Mouse (Mus musculus) splenic B cell, adult 2 months (primary cell): ENCODE measurements around the gene Rph3a.
"Not testable (repeated sequence)": the region's sequence is repeated elsewhere in the genome, so short reads cannot be mapped to it uniquely, and the experiment has no call there.

Experiments used
- DNase-seq: peaks from one replicate; pipeline ENCODE4 v3.0.0-alpha.2; 2011; ENCODE audit warnings: low read depth, low spot score
- H3K27me3 ChIP-seq: 2 replicates; pipeline ENCODE4 v1.6.1; 2012; ENCODE audit warnings: mild to moderate bottlenecking, low read length, moderate library complexity, mixed read lengths; ENCODE audit not compliant: control insufficient read depth, poor library complexity, insufficient read depth, severe bottlenecking
- H3K36me3 ChIP-seq: 2 replicates; pipeline ENCODE4 v1.6.1; 2012; ENCODE audit warnings: mild to moderate bottlenecking, low read length, moderate library complexity, mixed read lengths; ENCODE audit not compliant: control insufficient read depth, poor library complexity, insufficient read depth, severe bottlenecking

Rph3a gene

DNA sequence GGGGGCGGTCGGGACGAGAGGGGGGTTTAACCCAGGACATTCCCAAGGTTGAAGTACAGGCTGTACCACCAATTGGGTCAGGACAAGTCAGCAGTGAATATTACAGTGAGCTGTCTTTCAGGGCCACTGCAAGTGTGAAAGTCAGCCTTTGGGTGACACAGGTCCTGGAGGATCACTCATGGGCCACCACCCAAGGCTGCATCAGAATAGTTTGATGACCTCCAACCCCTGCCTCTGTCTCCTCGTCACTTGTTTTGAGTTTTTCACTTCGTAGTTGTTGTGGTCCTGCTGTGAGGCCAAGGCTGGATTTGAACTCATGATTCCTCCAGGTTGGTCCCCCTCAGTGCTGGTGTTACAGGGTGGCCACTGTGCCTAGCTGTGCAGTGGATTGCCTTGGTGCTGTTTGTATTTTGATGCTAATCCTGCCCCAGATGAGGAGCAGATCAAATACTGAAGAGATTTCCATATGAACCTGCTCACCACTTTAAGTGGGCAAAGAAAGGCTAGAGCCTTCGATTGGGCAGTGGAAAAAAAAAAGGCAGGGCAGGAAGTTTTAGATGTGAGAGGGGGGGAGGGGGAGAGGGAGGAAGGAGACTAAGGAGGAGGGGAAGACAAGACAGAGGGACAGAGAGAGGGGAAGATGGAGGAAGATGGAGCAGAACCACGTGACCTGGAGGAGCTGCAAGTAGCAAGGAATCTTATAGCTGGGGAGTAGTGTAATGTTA lies 101.5 kb downstream of the Rph3a start:
- Histone ChIP-seq H3K36me3 (no peaks in the 10 kb centered on the region), H3K27me3 (no peaks in the 10 kb centered on the region)
- no peak for DNase-seq

DNA sequence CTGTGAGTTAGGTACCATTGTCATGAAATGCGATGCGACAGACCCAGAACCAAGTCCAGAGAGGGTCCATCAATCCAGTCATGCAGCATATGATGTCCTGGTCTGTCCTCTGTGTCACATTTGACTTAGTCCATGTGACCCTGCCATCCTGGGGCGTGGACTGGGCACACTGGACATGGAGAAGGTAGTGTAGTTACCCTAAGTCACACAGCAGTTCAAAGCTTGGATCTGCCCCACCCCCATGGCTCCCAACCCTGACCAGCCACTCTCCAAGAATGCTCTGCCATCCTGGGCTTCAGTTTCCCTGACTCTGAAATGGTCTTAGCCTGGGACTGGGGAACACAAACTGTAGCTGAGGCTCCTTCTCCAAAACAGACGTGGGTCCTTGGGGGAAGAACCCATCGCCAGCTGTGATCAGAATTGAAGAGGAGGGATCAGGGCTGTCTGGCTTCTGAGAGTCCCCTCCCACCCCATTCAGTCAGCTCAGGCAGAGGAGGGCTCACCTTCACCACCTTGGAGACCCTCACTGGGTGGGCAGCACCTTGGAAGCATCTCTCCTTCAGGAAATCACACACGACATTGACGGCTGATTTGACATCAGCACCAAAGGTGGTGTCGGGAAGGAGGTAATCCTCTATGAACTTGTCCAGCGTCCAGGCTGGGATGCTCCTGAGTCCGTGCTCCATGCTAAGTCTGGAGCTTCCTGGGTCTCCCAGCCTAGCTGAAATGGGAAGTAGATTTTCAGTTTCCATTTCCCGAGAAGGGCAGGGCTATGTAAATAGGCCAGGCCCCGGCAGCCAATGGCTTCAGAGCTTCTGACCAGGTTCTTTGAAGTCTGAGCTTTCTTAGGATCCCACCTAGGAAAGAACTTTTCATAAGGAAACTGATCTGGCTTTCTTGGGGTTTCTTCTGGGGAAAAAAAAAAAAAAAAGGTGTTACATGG lies 102.8 kb downstream of the Rph3a start, which contains the start of gene Oas1a:
Gene Oas1a, minus strand, starts transcription at position 731 of the 943 bp plus-strand sequence.
- H3K36me3 ChIP-seq, DNase-seq, H3K27me3 ChIP-seq: not testable (repeated sequence)

DNA sequence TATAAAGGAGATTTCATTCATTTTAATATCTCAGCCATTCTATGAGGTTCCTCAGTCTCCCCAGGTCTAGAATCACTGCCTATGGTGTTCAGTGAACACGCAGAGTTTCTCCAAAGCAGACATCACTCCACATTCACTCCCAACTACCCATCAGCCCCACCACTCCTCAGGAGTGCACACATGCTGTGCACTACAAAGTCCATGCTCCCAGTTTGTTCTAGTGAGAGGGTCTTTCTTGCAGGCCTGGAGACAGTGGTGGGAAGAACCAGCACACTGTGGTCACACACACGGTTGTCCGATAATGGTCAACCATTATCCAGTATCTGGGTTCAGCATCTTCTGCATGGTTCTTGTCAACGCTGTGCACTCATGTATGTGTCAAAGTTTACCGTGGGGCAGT lies 107.8 kb downstream of the Rph3a start:
- no peak for DNase-seq
- Histone ChIP-seq H3K36me3 (no peaks in the 10 kb centered on the region), H3K27me3 (no peaks in the 10 kb centered on the region)

DNA sequence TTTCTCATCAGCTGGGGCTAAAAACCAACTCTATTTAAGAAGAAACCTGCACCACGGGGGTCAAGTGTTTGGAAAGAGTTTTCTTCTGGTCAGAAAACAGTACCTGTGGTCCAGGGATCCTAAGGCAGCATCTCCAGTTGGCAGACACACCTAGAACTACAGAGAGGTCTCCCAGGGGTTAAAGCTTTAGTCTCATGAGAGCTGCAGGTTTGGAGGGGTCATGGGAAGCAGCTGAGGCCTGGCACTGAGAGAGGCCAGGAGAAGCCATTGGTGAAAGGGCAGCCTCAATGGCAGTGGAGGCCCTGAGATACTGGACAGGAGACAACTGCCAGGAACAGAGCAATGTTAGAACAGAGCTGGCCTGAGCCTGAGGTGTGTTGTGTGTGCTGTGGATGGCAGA lies 109.2 kb downstream of the Rph3a start:
- Histone ChIP-seq H3K27me3 (no peaks in the 10 kb centered on the region), H3K36me3 (no peaks in the 10 kb centered on the region)
- no peak for DNase-seq

DNA sequence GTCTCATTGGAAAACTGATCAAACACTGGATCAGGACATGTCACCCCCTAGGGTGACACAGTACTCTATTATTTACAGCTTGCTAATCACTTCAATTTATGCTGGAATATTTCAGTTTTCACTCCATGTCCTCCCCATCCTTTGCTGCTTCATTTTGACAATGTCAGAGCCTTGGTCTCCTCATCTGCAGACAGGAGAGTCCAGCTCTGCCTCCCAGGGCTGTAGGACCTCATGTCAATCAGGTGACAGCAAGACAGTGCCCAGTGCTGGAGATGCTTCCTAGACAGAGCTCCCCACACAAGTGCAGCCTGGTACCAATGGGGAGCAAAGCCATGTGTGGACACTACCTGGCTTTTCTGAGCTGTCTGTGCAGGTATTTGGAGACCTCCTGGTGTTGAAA lies 111.2 kb downstream of the Rph3a start:
- Histone ChIP-seq H3K27me3 (no peaks in the 10 kb centered on the region), H3K36me3 (no peaks in the 10 kb centered on the region)
- no peak for DNase-seq

DNA sequence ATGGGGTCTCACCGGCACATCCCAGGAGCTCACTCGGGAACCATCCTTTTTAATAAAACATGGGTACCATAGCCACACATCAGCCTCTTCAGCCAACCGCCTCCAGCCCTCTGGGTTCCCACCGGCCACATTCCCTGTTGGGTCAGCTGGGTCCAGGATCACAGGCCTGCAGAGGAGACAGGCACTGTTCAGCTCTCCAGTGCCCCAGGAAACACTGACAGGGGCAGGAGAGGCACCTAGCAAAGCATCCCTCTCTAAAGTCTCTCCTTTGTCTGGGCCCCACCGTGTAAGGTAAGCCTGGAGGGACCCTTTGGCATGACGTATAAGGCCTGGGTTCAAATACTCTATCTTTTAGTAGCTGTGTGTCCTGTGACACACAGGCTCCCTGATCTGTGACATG lies 111.6 kb downstream of the Rph3a start:
- H3K27me3 ChIP-seq: no peaks in the 10 kb centered on the region
- H3K36me3 ChIP-seq: no peaks in the 10 kb centered on the region
- DNase-seq: no peak

DNA sequence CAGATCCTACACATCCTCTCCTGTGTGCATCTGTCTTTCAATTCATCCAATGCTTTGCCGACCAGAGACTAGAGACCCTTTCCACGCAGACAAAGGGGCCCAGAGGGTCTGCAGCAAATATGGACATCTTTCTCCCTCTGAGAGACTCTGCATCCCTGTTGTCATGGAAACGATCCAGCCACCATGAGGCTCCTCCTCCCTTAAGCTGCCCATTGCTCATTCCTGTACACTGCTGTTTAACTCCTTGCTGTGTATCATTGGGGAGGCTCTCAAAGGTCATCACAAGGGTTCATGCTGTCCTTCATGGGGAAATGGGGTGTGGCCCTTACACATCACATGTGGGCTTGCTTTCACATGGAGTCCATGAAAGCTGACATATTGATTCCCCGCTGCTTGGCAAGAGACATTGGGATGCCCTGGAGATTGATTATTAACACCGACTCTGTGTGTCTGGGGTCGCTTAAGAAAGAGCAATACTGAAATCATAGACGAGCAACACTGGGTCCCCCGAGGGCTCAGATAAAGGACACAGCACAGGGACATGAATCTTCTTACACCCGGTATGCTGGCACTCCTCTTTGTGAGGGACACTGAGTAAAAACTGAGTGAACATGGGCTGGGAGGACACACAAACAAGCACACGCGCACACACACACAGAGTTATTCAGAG lies 114.5 kb downstream of the Rph3a start:
- DNase-seq: no peak
- Histone ChIP-seq H3K36me3 (no peaks in the 10 kb centered on the region), H3K27me3 (no peaks in the 10 kb centered on the region)

DNA sequence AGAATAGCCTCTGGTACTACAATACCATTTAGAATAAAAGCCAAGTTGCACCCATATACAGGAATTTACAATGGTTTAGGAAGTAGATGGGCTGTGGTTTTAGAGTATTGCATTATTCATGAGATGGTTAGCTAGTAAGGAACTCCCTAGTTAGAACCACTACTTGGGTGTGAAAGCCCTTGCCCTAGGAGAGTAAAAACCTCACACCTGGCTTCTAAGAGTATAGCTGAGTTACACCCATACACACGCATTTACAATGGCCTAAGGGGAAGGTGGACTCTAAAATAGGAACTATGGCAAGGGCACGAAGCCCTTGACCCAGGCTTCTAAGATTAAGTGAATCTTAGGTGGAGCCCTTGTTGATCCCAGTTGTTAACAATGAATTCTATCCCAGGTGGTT lies 115.2 kb downstream of the Rph3a start:
- H3K27me3 ChIP-seq, H3K36me3 ChIP-seq, DNase-seq: not testable (repeated sequence)

DNA sequence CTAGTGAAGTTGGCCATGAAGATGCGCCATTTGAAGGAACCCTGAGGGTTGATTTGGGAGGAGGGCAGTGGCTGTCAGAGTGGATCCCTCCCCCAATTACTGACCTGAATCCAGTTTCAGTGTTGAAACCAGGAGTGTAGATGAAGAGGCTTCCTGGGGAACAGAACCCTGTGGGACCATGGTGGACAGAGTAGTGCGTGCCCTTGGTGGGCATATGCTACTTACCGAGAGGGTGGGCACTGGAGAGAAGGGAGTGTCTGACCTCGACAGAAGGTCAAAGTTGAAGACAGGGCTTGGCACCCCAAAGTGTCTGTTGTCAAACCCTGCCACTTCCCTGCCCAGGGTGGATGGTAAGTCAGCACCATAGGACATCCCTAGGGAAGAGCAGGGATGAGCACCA lies 116.0 kb downstream of the Rph3a start:
- H3K27me3 ChIP-seq, H3K36me3 ChIP-seq, DNase-seq: not testable (repeated sequence)

DNA sequence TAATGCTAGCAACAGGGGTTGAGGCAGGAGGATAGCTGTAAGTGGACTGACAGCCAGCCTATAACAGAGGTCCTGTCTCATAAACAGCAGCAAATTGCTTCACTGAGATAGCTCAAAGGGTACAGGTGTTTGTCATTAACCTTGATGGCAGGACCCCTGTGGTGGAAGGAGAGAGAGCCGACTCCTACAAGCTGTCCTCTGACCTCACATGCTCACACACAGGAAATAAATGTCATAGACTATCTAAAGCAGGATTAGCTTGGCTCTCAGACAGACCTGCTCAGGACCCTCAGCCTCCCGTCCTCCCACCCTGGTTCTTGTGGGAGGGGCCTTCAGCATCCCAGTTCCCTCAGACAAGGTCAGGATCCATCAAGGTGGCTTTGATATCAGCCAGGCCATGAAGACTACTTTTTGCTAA lies 117.6 kb downstream of the Rph3a start:
- H3K27me3 ChIP-seq: no peaks in the 10 kb centered on the region
- no peaks in the 10 kb centered on the region for H3K36me3 ChIP-seq
- no peak for DNase-seq

DNA sequence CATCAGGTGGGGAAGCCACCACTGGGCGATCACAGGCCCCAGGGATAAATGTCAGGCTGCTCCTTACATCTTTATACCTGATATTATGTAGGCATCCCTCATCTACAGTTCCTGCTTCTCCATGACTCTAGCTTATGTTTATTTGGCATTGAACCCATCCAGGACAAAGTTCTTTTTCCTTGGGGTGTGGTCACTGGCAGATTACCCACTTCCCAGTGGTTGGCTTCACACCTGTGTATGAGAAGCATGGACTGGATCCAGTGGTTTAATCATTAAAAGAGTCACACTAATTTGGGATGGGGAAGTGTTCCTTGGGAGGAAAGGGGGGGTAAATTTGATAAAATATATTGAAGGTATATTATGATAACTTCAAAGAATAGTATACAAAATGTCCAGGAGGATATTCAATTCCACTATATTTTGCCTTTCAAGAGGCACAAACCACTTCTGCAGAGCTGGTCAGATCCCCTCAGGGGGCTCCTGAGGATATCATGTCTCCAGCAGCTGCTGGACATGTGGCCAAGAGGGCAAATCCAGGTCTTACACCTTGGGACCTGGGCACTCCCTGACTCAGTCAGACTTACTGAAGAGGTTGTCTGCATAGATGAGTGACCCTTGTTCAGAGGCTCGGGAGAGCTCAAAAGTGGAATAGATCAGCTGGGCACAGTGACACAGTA lies 118.2 kb downstream of the Rph3a start:
- not testable (repeated sequence) for DNase-seq, H3K27me3 ChIP-seq, H3K36me3 ChIP-seq

DNA sequence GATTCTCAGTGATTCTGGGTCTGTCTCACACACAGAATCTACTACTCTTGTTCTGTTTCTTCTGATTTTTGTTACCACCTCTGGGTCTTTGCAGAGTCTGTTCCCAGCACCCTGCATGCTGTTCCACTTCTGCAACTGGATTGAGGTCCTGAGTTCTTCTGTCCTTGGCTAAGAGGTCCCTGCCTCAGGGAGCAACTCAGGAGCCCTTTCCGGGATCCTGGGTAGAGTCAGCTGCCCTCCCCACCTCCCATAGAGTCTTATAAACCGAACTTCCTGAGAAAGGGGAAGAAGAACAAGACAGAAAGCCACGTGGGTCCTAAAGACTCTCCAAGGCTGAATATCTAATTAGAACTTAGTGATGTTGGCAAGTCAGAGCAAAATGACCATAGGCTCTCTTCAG lies 118.9 kb downstream of the Rph3a start:
- no peak for DNase-seq
- H3K27me3 ChIP-seq: no peaks in the 10 kb centered on the region

More for the DNA sequence above, 118.9 kb downstream of the Rph3a start:
- H3K36me3 ChIP-seq: no peaks in the 10 kb centered on the region
